Mouse (Mus musculus) left cerebral cortex, adult 11 months (tissue): ENCODE data around the gene Gm7995.
"Not testable (repeated sequence)": the region's sequence is repeated elsewhere in the genome, so short reads cannot be mapped to it uniquely, and the experiment has no call there.

Experiments used
- DNase-seq: peaks from one replicate; pipeline ENCODE4 v3.0.0; 2022; ENCODE audit warnings: low spot score

Gene Gm7995

GRCm38 (mm10) chr14:42309910-42310309, at the start of gene Gm7995:
Gm7995 (plus strand) TSS chr14:42310210.
- not testable (repeated sequence) for DNase-seq

GRCm38 (mm10) chr14:42297258-42297657, 12.8 kb upstream of the Gm7995 start, which contains the start of gene Gm9611:
Gm9611 (minus strand) TSS chr14:42297358.
- DNase-seq: not testable (repeated sequence)
